Mouse (Mus musculus): ENCODE measurements around the gene Parpbp. TPM values are rescaled to one million over a fixed set of nuclear protein-coding genes. Genes with fewer than 3 reads are reported as not detected.
A peak's percentile ranks its signal among the peaks of the same experiment; 100 is the strongest.

Parpbp gene
- polyA plus RNA-seq (2012; rRNA removed) = 2.9 and 3.2 TPM in 2 replicates

- no peak for TF ChIP-seq CTCF (IDR thresholded peaks at IDR 0.05; ENCODE audit: borderline replicate concordance, extremely low read depth, insufficient read depth, insufficient read length)
- peak; percentile 64; the same call in 1 of the 2 replicates for TF ChIP-seq POLR2A (IDR thresholded peaks at IDR 0.05; ENCODE audit: borderline replicate concordance, extremely low read depth, insufficient read depth, insufficient read length, poor library complexity, severe bottlenecking)
- DNase-seq (ENCODE audit: low read depth) = peak; percentile 92
Observed at GRCm38 (mm10) chr10:88146707-88147477, at the start of gene Parpbp, which contains the start of gene Nup37. Gene Parpbp (minus strand): TSS chr10:88146941. Gene Nup37 (plus strand): TSS chr10:88146992.

- DNase-seq (ENCODE audit: low read depth) = no peak
- no peak for TF ChIP-seq POLR2A (IDR thresholded peaks at IDR 0.05; ENCODE audit: borderline replicate concordance, extremely low read depth, insufficient read depth, insufficient read length, poor library complexity, severe bottlenecking)
- TF ChIP-seq CTCF (IDR thresholded peaks at IDR 0.05; ENCODE audit: borderline replicate concordance, extremely low read depth, insufficient read depth, insufficient read length) = no peak
Observed at GRCm38 (mm10) chr10:88167438-88168077, 20.8 kb upstream of the Parpbp start.

DNA sequence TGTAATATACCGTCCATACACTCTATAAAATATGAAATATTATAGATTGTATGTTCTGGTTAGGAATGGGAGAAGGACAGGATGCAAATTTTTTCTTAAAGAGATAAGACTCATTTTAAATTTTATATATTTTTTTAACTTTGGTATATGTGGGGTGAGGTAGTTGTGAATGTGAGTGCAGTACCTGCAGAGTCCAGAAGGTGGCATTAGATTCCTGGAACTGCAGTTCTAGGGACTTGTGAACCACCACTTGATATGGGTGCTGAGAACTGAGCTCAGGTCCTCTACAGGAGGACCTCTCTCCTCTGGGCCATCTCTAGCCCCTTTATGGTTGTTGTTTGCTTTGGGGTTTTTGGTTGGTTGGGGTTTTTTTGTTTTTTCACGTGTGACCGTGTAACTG lies 19.4 kb upstream of the Parpbp start:
- no peak for DNase-seq (ENCODE audit: low read depth)
- peak; percentile 26; the same call in 1 of the 2 replicates for TF ChIP-seq CTCF (IDR thresholded peaks at IDR 0.05; ENCODE audit: borderline replicate concordance, extremely low read depth, insufficient read depth, insufficient read length)
- no peak for TF ChIP-seq POLR2A (IDR thresholded peaks at IDR 0.05; ENCODE audit: borderline replicate concordance, extremely low read depth, insufficient read depth, insufficient read length, poor library complexity, severe bottlenecking)

DNA sequence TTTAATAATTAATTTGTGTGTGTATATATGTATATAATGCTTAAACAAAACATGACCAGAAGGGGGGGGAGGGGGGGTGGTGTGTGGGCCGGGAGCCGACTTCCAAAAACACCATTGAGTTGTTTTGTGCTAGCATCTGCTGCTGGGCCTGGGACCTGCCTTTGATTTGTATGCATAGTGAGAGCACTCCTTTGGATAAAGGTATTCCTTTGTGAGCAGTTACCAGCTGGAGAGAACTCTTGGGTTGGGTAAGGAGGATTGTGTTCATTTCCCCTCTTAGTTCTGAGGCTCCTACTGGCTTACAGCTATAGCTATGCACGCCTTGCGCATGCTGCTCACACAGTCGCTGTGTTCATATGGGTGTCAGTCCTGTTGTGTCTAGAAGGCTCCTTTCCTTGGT lies 15.9 kb upstream of the Parpbp start:
- DNase-seq (ENCODE audit: low read depth) = no peak
- TF ChIP-seq CTCF (IDR thresholded peaks at IDR 0.05; ENCODE audit: borderline replicate concordance, extremely low read depth, insufficient read depth, insufficient read length) (no peak), POLR2A (IDR thresholded peaks at IDR 0.05; ENCODE audit: borderline replicate concordance, extremely low read depth, insufficient read depth, insufficient read length, poor library complexity, severe bottlenecking) (no peak)

DNA sequence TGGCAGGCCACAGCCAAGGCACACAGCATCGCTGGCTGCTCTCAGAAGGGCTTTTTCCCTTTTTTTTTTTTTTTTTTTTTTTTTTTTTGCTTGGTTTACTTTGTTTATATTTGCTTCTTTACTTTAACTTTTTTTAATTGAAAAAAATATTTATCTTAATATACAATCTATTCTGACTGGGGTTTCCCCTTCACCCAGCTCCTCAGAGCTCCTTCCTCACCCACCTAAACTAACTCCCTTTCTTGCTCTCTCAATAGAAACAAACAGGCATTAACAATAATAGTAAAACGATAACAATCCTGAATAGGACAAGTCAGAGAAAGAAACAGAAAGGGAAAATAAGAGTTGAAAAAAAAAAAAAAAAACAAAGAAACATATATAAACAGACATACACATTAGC lies 15.4 kb upstream of the Parpbp start:
- no peak for DNase-seq (ENCODE audit: low read depth)
- TF ChIP-seq POLR2A (IDR thresholded peaks at IDR 0.05; ENCODE audit: borderline replicate concordance, extremely low read depth, insufficient read depth, insufficient read length, poor library complexity, severe bottlenecking) = no peak
- TF ChIP-seq CTCF (IDR thresholded peaks at IDR 0.05; ENCODE audit: borderline replicate concordance, extremely low read depth, insufficient read depth, insufficient read length) = no peak

DNA sequence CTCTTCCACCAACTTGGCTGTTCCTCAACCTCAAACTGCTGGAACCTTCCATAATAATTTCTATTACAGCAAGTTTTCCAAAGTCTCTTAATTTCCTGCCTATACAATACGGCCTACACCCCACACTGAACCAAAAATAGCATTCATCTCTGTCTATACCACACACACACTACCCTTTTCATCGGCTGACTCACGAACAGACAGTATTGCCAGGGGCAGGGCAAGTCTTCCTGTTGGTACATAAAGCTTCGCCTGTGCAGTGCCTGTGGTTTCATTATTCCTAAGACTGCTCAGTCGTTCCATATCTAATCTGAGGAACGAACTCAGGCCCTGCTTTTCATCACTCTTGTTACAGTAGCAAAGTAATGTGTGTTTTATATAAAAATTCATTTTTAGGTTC lies 4.9 kb upstream of the Parpbp start:
- TF ChIP-seq POLR2A (IDR thresholded peaks at IDR 0.05; ENCODE audit: borderline replicate concordance, extremely low read depth, insufficient read depth, insufficient read length, poor library complexity, severe bottlenecking) = no peak
- TF ChIP-seq CTCF (IDR thresholded peaks at IDR 0.05; ENCODE audit: borderline replicate concordance, extremely low read depth, insufficient read depth, insufficient read length) = no peak
- no peak for DNase-seq (ENCODE audit: low read depth)

GRCm38 (mm10) chr10:88150381-88150780 lies 3.6 kb upstream of the Parpbp start:
- DNase-seq (ENCODE audit: low read depth) = no peak
- TF ChIP-seq POLR2A (IDR thresholded peaks at IDR 0.05; ENCODE audit: borderline replicate concordance, extremely low read depth, insufficient read depth, insufficient read length, poor library complexity, severe bottlenecking) = no peak

DNA sequence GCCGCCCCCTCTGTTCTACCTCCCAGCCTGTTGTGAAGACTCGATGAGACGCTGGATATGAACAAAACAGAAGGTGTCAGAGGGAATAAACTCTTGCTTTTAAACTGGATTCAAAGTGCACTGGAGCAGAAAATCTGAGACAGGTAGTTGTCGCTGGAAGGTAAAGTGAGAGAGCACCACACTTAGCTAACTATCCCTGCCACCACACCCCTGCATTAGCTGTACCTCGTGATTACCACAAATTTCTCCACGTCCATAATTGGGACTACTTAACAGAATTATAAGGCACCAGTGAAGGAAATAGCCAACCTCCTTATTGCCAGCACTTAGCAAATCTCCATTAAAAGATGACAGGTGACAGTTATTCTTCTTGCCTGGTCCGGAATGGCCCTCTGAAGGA lies 554 bp downstream of the Parpbp start:
- no peak for DNase-seq (ENCODE audit: low read depth)
- TF ChIP-seq POLR2A (IDR thresholded peaks at IDR 0.05; ENCODE audit: borderline replicate concordance, extremely low read depth, insufficient read depth, insufficient read length, poor library complexity, severe bottlenecking) (no peak), CTCF (IDR thresholded peaks at IDR 0.05; ENCODE audit: borderline replicate concordance, extremely low read depth, insufficient read depth, insufficient read length) (no peak)

DNA sequence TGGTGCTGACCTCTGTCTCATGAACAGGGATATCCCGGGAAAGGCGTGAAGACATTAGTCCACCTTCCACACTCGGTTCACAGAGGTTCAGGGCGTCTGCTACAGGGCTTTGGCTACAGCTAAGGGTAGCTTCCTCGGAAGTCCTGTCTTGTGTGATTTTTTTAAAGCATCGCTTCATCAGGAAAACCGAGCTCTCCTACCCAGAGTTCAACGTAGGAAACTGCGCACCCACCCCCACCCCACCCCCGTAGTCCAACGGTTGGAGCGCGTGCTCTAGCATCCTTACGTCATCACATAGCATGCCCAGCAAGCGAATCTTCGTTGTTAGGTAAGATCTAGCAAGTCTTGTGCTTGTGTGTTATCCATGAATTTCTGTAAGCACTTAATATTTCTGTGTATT lies 11.1 kb downstream of the Parpbp start:
- TF ChIP-seq CTCF (IDR thresholded peaks at IDR 0.05; ENCODE audit: borderline replicate concordance, extremely low read depth, insufficient read depth, insufficient read length) = no peak
- no peak for TF ChIP-seq POLR2A (IDR thresholded peaks at IDR 0.05; ENCODE audit: borderline replicate concordance, extremely low read depth, insufficient read depth, insufficient read length, poor library complexity, severe bottlenecking)
- DNase-seq (ENCODE audit: low read depth) = no peak

DNA sequence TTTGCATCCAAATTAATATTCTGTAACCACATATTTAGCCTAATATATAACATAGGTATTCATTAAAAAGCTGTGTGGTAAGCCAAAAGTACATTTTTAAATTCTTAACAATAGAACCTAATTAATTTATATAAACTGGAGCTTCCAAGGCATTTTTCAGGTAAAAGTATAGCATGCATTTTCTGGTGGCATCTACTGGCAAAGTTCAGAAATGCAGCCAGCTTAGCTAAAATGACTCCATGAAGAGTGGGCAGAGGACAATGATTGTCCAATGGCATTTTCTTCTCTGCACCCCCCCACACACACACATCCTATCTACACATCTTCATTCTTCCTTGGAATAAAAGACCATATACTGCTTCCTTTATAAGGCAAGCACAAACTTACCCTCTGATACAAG lies 27.0 kb downstream of the Parpbp start:
- TF ChIP-seq POLR2A (IDR thresholded peaks at IDR 0.05; ENCODE audit: borderline replicate concordance, extremely low read depth, insufficient read depth, insufficient read length, poor library complexity, severe bottlenecking) = no peak
- TF ChIP-seq CTCF (IDR thresholded peaks at IDR 0.05; ENCODE audit: borderline replicate concordance, extremely low read depth, insufficient read depth, insufficient read length) = peak; percentile 44; the same call in 1 of the 2 replicates
- DNase-seq (ENCODE audit: low read depth) = peak; percentile 32

GRCm38 (mm10) chr10:88113290-88113689 lies 33.5 kb downstream of the Parpbp start:
- peak; percentile 84 for DNase-seq (ENCODE audit: low read depth)
- no peak for TF ChIP-seq POLR2A (IDR thresholded peaks at IDR 0.05; ENCODE audit: borderline replicate concordance, extremely low read depth, insufficient read depth, insufficient read length, poor library complexity, severe bottlenecking)
- no peak for TF ChIP-seq CTCF (IDR thresholded peaks at IDR 0.05; ENCODE audit: borderline replicate concordance, extremely low read depth, insufficient read depth, insufficient read length)

GRCm38 (mm10) chr10:88106169-88106568 lies 40.6 kb downstream of the Parpbp start:
- TF ChIP-seq CTCF (IDR thresholded peaks at IDR 0.05; ENCODE audit: borderline replicate concordance, extremely low read depth, insufficient read depth, insufficient read length) = no peak
- TF ChIP-seq POLR2A (IDR thresholded peaks at IDR 0.05; ENCODE audit: borderline replicate concordance, extremely low read depth, insufficient read depth, insufficient read length, poor library complexity, severe bottlenecking) = no peak
- DNase-seq (ENCODE audit: low read depth) = no peak

Data from brain, embryonic 14.5 days (tissue).